Mouse (Mus musculus) heart, embryonic 13.5 days (tissue): ENCODE measurements around the gene Hmgcl. TPM values are rescaled to one million over a fixed set of nuclear protein-coding genes. Genes with fewer than 3 reads are reported as not detected.

ENCODE experiments used
- ATAC-seq: fragments of 200-750 bp; cut with Nextera tagmentation; 2 replicates; pipeline ENCODE4 v1.8.0; 2017; ENCODE audit warnings: moderate TSS enrichment; ENCODE audit not compliant: insufficient number of reproducible peaks, low FRiP score, low TSS enrichment; ENCODE audit errors: extremely low read depth
- H3K27ac ChIP-seq: fragments of 300-500 bp; sonication (generic); replicated peaks from 2 replicates; pipeline ENCODE4 v1.5.1; 2015; ENCODE audit warnings: moderate library complexity, mild to moderate bottlenecking, inconsistent platforms
- H3K27me3 ChIP-seq: fragments of 300-500 bp; sonication (generic); replicated peaks from 2 replicates; pipeline ENCODE4 v1.6.1; 2015; ENCODE audit warnings: mild to moderate bottlenecking, inconsistent platforms
- H3K36me3 ChIP-seq: fragments of 300-500 bp; sonication (generic); 2 replicates; pipeline ENCODE4 v1.6.1; 2015; ENCODE audit warnings: mild to moderate bottlenecking, inconsistent platforms
- H3K4me1 ChIP-seq: fragments of 300-500 bp; sonication (generic); 2 replicates; pipeline ENCODE4 v1.6.1; 2015; ENCODE audit warnings: inconsistent platforms
- H3K4me2 ChIP-seq: fragments of 300-500 bp; sonication (generic); 2 replicates; pipeline ENCODE4 v1.6.1; 2015; ENCODE audit warnings: inconsistent platforms, mild to moderate bottlenecking, moderate library complexity
- H3K4me3 ChIP-seq: fragments of 300-500 bp; sonication (generic); 2 replicates; pipeline ENCODE4 v1.5.1; 2015; ENCODE audit warnings: moderate library complexity, mild to moderate bottlenecking, inconsistent platforms
- H3K9ac ChIP-seq: fragments of 300-500 bp; sonication (generic); 2 replicates; pipeline ENCODE4 v1.6.1; 2015; ENCODE audit warnings: inconsistent platforms, mild to moderate bottlenecking, moderate library complexity
- H3K9me3 ChIP-seq: fragments of 300-500 bp; sonication (generic); 2 replicates; pipeline ENCODE4 v1.6.1; 2016; ENCODE audit warnings: inconsistent platforms
- WGBS: fragments of 180-500 bp; shearing (Covaris S2); methylation state at CpG from one replicate; pipeline ENCODE4 v1.1.7; 2015; ENCODE audit warnings: mixed read lengths; 5-methylcytosine and 5-hydroxymethylcytosine counted together
- polyA plus RNA-seq: library from polyadenylated mRNA; unstranded; fragments of >200 nt; fragmentation: Nextera tagmentation; extraction: Ambion mirVana; gene quantifications from 2 replicates; pipeline ENCODE4 v1.2.1, GENCODE M21; 2015

The Hmgcl gene
- polyA plus RNA-seq, 1 experiment from 2014 or later: 73.0 TPM

GRCm38 (mm10) chr4:135946659-135947301 lies 532 bp downstream of the Hmgcl start:
- 2% methylated on average over 28 of the region's 28 CpGs for WGBS
- H3K36me3 ChIP-seq: peaks cover 15% of the 10 kb centered on the region
- H3K27me3 ChIP-seq: no peaks in the 10 kb centered on the region

GRCm38 (mm10) chr4:135948142-135948541 lies 1.9 kb downstream of the Hmgcl start:
- Histone ChIP-seq H3K27ac (no peak overlapping the region), H3K9me3 (peaks cover 3% of the 10 kb centered on the region; the same call in 1 of the 2 replicates), H3K36me3 (peaks cover 24% of the 10 kb centered on the region), H3K9ac (peak overlapping the region; percentile 0; the same call in 1 of the 2 replicates), H3K4me1 (peaks cover 45% of the 10 kb centered on the region), H3K4me2 (no peak overlapping the region), H3K27me3 (no peaks in the 10 kb centered on the region), H3K4me3 (no peak overlapping the region)
- ATAC-seq: no peak
- 87% methylated on average over 8 of the region's 8 CpGs for WGBS

More at GRCm38 (mm10) chr4:135946659-135947301, 532 bp downstream of the Hmgcl start:
- peak; percentile 43 for ATAC-seq
- Histone ChIP-seq H3K27ac (peak overlapping the region; percentile 82), H3K9ac (peak overlapping the region; percentile 84), H3K4me2 (peak overlapping the region; percentile 88), H3K4me3 (peak overlapping the region; percentile 72), H3K9me3 (no peaks in the 10 kb centered on the region; the same call in 1 of the 2 replicates), H3K4me1 (peaks cover 49% of the 10 kb centered on the region)

GRCm38 (mm10) chr4:135949475-135949874 lies 3.2 kb downstream of the Hmgcl start:
- Histone ChIP-seq H3K27me3 (no peaks in the 10 kb centered on the region), H3K4me2 (no peak overlapping the region), H3K4me3 (no peak overlapping the region), H3K9me3 (peaks cover 3% of the 10 kb centered on the region; the same call in 1 of the 2 replicates), H3K36me3 (peaks cover 32% of the 10 kb centered on the region), H3K27ac (peak overlapping the region; percentile 63), H3K4me1 (peaks cover 37% of the 10 kb centered on the region), H3K9ac (no peak overlapping the region)
- WGBS: 79% methylated on average over 10 of the region's 10 CpGs
- no peak for ATAC-seq

GRCm38 (mm10) chr4:135949911-135950310 lies 3.7 kb downstream of the Hmgcl start:
- Histone ChIP-seq H3K27me3 (no peaks in the 10 kb centered on the region), H3K4me3 (no peak overlapping the region), H3K27ac (peak overlapping the region; percentile 63), H3K9ac (peak overlapping the region; percentile 12; the same call in 1 of the 2 replicates), H3K36me3 (peaks cover 36% of the 10 kb centered on the region), H3K4me2 (no peak overlapping the region), H3K9me3 (peaks cover 3% of the 10 kb centered on the region; the same call in 1 of the 2 replicates), H3K4me1 (peaks cover 37% of the 10 kb centered on the region)
- WGBS: 39% methylated on average over 6 of the region's 6 CpGs
- no peak for ATAC-seq

GRCm38 (mm10) chr4:135950365-135950764 lies 4.1 kb downstream of the Hmgcl start:
- Histone ChIP-seq H3K27ac (peak overlapping the region; percentile 63), H3K4me3 (no peak overlapping the region), H3K9me3 (peaks cover 3% of the 10 kb centered on the region; the same call in 1 of the 2 replicates), H3K36me3 (peaks cover 40% of the 10 kb centered on the region), H3K4me1 (peaks cover 37% of the 10 kb centered on the region), H3K9ac (peak overlapping the region; percentile 12; the same call in 1 of the 2 replicates), H3K4me2 (no peak overlapping the region), H3K27me3 (no peaks in the 10 kb centered on the region)
- no peak for ATAC-seq
- 78% methylated on average over 6 of the region's 6 CpGs for WGBS

- no peak for ATAC-seq
Measured at GRCm38 (mm10) chr4:135951505-135951904, 5.3 kb downstream of the Hmgcl start.

GRCm38 (mm10) chr4:135953179-135953578 lies 6.9 kb downstream of the Hmgcl start:
- no peak for ATAC-seq
- Histone ChIP-seq H3K27ac (no peak overlapping the region), H3K4me2 (no peak overlapping the region), H3K9me3 (peaks cover 3% of the 10 kb centered on the region; the same call in 1 of the 2 replicates), H3K27me3 (no peaks in the 10 kb centered on the region), H3K4me1 (peaks cover 20% of the 10 kb centered on the region), H3K4me3 (no peak overlapping the region), H3K36me3 (peaks cover 63% of the 10 kb centered on the region), H3K9ac (no peak overlapping the region)
- 76% methylated on average over 3 of the region's 3 CpGs for WGBS

More at GRCm38 (mm10) chr4:135951505-135951904, 5.3 kb downstream of the Hmgcl start:
- no peaks in the 10 kb centered on the region for H3K27me3 ChIP-seq
- H3K27ac ChIP-seq: no peak overlapping the region
- no peak overlapping the region for H3K4me2 ChIP-seq
- no peak overlapping the region for H3K9ac ChIP-seq
- peaks cover 3% of the 10 kb centered on the region; the same call in 1 of the 2 replicates for H3K9me3 ChIP-seq
- no peak overlapping the region for H3K4me3 ChIP-seq
- WGBS: 83% methylated on average over 3 of the region's 3 CpGs
- peaks cover 31% of the 10 kb centered on the region for H3K4me1 ChIP-seq
- peaks cover 50% of the 10 kb centered on the region for H3K36me3 ChIP-seq

- no peak overlapping the region for H3K4me2 ChIP-seq
- no peak overlapping the region for H3K27ac ChIP-seq
- H3K36me3 ChIP-seq: peaks cover 74% of the 10 kb centered on the region
- H3K9me3 ChIP-seq: peaks cover 3% of the 10 kb centered on the region; the same call in 1 of the 2 replicates
- H3K27me3 ChIP-seq: no peaks in the 10 kb centered on the region
- 12% methylated on average over 2 of the region's 2 CpGs for WGBS
- H3K4me3 ChIP-seq: no peak overlapping the region
- ATAC-seq: no peak
- peaks cover 12% of the 10 kb centered on the region for H3K4me1 ChIP-seq
- no peak overlapping the region for H3K9ac ChIP-seq
Measured at GRCm38 (mm10) chr4:135954241-135954640, 8.0 kb downstream of the Hmgcl start.

- peaks cover 3% of the 10 kb centered on the region; the same call in 1 of the 2 replicates for H3K9me3 ChIP-seq
- ATAC-seq: no peak
- WGBS: 84% methylated on average over 9 of the region's 9 CpGs
- no peaks in the 10 kb centered on the region for H3K27me3 ChIP-seq
- no peak overlapping the region for H3K4me3 ChIP-seq
- no peaks in the 10 kb centered on the region for H3K4me1 ChIP-seq
- H3K4me2 ChIP-seq: no peak overlapping the region
- peaks cover 86% of the 10 kb centered on the region for H3K36me3 ChIP-seq
- H3K9ac ChIP-seq: no peak overlapping the region
- H3K27ac ChIP-seq: no peak overlapping the region
Measured at GRCm38 (mm10) chr4:135955886-135956285, 9.6 kb downstream of the Hmgcl start.

- Histone ChIP-seq H3K9ac (no peak overlapping the region), H3K27me3 (no peaks in the 10 kb centered on the region), H3K4me1 (peaks cover 10% of the 10 kb centered on the region), H3K27ac (no peak overlapping the region), H3K9me3 (no peaks in the 10 kb centered on the region), H3K4me3 (no peak overlapping the region), H3K36me3 (peaks cover 75% of the 10 kb centered on the region), H3K4me2 (no peak overlapping the region)
- 59% methylated on average over 8 of the region's 8 CpGs for WGBS
- no peak for ATAC-seq
Measured at GRCm38 (mm10) chr4:135958354-135958753, 12.1 kb downstream of the Hmgcl start.

- ATAC-seq: no peak
- no peak overlapping the region for H3K9ac ChIP-seq
Measured at GRCm38 (mm10) chr4:135960717-135961116, 14.5 kb downstream of the Hmgcl start.

GRCm38 (mm10) chr4:135961709-135962108 lies 15.5 kb downstream of the Hmgcl start:
- H3K27ac ChIP-seq: no peak overlapping the region
- no peak for ATAC-seq
- H3K36me3 ChIP-seq: peaks cover 62% of the 10 kb centered on the region
- no peaks in the 10 kb centered on the region for H3K27me3 ChIP-seq
- no peak overlapping the region for H3K4me2 ChIP-seq
- whole genome bisulfite sequencing: 79% methylated on average over 5 of the region's 5 CpGs
- H3K9me3 ChIP-seq: no peaks in the 10 kb centered on the region
- peaks cover 23% of the 10 kb centered on the region for H3K4me1 ChIP-seq
- no peak overlapping the region for H3K9ac ChIP-seq
- no peak overlapping the region for H3K4me3 ChIP-seq

More at GRCm38 (mm10) chr4:135960717-135961116, 14.5 kb downstream of the Hmgcl start:
- 25% methylated on average over 5 of the region's 5 CpGs for WGBS
- H3K4me3 ChIP-seq: no peak overlapping the region
- no peaks in the 10 kb centered on the region for H3K9me3 ChIP-seq
- H3K4me2 ChIP-seq: no peak overlapping the region
- H3K27me3 ChIP-seq: no peaks in the 10 kb centered on the region
- H3K36me3 ChIP-seq: peaks cover 61% of the 10 kb centered on the region
- peaks cover 23% of the 10 kb centered on the region for H3K4me1 ChIP-seq
- no peak overlapping the region for H3K27ac ChIP-seq
